Mouse (Mus musculus): ENCODE data around the gene Iars.
"Not testable (repeated sequence)": the region's sequence is repeated elsewhere in the genome, so short reads cannot be mapped to it uniquely, and the experiment has no call there.

Gene Iars

DNA sequence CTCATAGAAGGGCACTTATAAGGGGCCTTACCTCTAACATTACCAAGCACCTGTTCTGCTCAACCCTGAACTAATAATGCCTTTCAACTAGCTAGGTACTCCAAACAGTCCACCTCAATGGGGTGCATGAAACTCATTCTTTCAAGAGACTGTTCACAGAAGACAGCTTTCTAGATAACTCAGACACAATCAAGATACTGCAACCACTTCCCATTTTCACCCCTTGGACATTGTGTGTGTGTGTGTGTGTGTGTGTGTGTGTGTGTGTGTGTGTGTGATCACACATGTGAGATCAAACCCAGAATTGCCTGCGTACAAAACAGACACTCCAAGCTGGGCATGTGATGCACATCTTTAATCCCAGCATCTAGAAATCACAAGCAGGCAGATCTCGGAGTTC is 56.1 kb downstream of the Iars start:
- DNase-seq (ENCODE audit: low read depth): no peak

DNA sequence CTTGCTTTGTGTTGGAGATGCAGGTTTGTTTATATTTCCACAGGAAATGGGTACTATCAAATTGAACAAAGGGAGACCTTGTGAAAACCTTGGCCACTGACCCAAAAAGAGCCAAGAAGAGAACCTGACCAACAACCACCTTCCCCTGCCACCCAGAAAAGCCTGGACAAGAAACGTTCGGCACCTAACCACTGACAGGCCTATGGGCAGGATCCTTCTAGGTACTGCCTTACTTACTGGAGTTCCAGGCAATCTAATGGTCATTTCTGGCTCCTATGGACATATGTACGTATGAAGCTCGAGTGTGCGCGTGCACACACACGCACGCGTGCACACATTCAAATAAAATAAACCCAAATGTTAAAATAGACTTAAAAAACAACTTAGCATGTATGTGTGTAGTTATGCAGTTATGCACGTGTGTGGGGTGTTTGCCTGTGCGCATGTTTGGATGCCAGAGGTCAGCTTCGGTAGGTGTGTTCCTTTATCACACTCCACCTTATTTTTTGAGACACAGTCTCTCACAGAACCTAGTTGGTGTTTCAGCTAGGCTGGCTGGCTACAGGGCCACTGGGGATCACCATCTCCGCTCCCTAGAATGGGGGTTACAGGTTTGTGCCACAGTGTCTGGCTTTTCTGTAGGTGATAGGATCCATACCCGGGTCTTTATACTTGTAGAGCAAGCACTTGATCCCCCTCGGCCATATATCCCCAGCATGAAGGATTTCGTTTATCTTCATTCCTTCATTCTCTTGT is 59.6 kb downstream of the Iars start:
- DNase-seq (ENCODE audit: low read depth): no peak

GRCm38 (mm10) chr13:49756591-49756990 is 74.7 kb downstream of the Iars start:
- DNase-seq (ENCODE audit: low read depth): no peak

DNA sequence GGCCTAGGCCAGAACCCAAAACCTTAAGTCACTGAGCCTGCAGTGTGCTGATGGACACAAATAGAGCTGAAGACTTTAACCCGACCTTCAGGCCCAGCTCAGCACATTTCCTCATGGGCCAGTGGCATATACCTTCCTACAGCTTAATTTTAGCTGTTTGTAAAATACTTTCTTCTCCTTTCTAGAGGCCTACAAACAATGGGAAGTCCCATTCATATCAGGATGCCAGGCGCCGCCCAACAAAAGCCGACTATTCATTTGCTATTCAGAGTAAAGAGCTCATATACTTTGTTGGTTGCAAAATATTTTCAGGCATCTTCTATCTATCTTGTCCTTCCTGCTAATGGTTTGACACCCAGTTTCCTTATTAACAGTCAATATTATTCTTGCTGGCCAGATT is 76.1 kb downstream of the Iars start:
- no peak for DNase-seq (ENCODE audit: low read depth)

- no peak for DNase-seq (ENCODE audit: low read depth)
Observed at GRCm38 (mm10) chr13:49760675-49761074, 78.8 kb downstream of the Iars start.

GRCm38 (mm10) chr13:49762208-49762607 is 80.3 kb downstream of the Iars start:
- no peak for DNase-seq (ENCODE audit: low read depth)

GRCm38 (mm10) chr13:49765306-49765705 is 83.4 kb downstream of the Iars start:
- no peak for DNase-seq (ENCODE audit: low read depth)

DNA sequence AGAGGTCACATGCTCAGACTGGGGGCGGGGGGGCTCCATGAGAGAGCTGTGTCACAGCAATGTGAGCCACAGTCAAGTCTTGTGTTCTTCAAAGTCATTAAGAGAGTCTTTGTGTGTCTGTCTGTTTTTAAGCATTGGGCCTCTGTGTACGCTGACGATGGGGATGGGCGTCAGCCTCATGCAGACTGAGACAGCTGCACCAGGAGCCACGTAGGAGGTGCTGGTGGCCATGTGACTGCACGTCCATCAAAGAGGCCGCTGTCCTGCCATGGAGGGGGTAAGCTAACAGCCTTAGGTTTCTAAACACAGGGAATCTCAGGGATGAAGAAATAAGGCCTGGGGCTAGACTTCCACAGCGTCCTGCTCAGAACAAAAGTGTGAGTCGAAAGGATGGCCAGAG is 84.4 kb downstream of the Iars start:
- DNase-seq (ENCODE audit: low read depth): no peak

- no peak for DNase-seq (ENCODE audit: low read depth)
Observed at GRCm38 (mm10) chr13:49768048-49768447, 86.1 kb downstream of the Iars start.

DNA sequence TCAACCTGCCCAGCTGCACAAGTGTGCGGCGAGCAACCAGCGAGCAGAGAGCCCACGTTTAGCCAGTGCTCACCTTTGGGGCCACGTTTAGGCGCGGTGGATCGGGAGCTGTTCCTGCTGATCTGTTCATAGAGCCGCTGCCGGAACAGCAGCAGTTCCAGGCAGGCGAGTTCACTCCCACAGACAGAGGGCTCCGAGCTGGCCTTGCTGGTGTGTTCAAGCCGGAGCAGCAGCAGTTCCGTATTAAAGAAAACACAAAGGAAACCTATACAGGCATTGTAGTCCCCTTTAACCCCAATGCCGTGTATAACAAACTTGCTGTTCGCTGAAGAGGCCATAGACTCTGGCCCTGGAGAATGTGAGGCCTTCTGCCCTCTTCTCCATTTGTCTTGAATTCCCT is 87.2 kb downstream of the Iars start:
- no peak for DNase-seq (ENCODE audit: low read depth)

- not testable (repeated sequence) for DNase-seq (ENCODE audit: low read depth)
Observed at GRCm38 (mm10) chr13:49771536-49771935, 89.6 kb downstream of the Iars start.

Data from NIH3T3 (cell line).